Mouse (Mus musculus) bone marrow, adult 2 months (tissue): ENCODE measurements around the gene Ttf2.

Experiments
- CTCF ChIP-seq: fragments of 200-500 bp; IDR thresholded peaks from 2 replicates; pipeline ENCODE4 v1.5.1; 2011; ENCODE audit warnings: low read length, control low read depth; ENCODE audit not compliant: control insufficient read depth, insufficient read depth
- POLR2A ChIP-seq: fragments of 200-500 bp; IDR thresholded peaks from 2 replicates; pipeline ENCODE4 v1.6.1; 2011; ENCODE audit warnings: low read depth, mild to moderate bottlenecking, control low read depth, low read length, borderline replicate concordance; ENCODE audit not compliant: control insufficient read depth

GRCm38 (mm10) chr3:100911498-100912213 lies 57.8 kb downstream of the Ttf2 start:
- no peak for TF ChIP-seq POLR2A
- TF ChIP-seq CTCF, result no peak
